Mouse (Mus musculus) testis, postnatal 14 days (tissue): ENCODE data around the gene Aldh6a1.

Source experiments
- DNase-seq: peaks from one replicate; pipeline ENCODE4 v3.0.0; 2021; ENCODE audit warnings: low spot score

Aldh6a1 gene

DNA sequence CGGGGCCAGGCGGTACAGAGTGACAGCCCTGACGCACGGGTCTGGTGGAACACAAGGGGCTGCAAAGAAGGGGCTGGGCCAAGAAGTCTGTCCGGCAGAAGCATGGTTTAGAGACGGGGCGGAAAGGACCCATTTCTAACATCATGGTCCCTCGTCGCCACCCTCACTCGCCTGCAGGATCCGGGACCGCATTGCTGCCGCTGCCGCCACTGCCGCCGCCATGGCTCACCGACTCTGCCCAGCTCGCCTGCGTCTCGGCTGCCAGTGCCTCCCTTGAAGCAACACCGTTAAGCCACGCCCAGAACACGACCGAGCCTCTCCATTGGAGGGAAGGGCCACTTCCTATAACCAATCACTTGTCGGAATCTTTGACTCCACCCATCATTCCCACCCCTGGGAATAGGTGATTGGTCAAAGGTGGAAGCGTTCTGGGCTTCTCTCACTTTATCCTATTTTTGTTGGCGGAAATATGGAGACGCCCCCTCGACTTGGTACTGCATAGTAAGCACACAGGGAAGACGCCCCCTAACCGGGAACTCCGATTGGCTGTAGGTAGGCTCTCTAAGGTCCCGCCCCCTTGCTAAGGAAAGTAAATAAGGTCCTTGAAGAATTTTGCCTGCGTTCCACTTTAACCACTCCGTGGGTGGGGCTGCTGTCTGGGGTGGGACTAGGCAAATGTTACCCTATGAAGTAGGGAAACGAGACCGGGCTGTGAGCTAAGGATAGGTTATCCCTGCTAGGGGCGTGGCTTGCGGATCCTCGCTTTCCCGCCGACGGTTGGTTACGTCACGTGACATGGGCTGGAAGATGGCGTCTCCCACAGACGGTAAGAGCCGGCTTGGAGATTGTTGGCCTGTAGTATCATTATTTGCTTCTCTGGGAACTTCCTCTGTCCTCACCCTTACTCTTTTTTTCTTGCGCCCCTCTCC is at the start of gene Aldh6a1, which contains the start of gene Lin52:
Aldh6a1 (minus strand) TSS at position 287 of the 929 bp plus-strand sequence.
Lin52 (plus strand) TSS at position 705 of the 929 bp plus-strand sequence.
- peak; percentile 99 for DNase-seq

DNA sequence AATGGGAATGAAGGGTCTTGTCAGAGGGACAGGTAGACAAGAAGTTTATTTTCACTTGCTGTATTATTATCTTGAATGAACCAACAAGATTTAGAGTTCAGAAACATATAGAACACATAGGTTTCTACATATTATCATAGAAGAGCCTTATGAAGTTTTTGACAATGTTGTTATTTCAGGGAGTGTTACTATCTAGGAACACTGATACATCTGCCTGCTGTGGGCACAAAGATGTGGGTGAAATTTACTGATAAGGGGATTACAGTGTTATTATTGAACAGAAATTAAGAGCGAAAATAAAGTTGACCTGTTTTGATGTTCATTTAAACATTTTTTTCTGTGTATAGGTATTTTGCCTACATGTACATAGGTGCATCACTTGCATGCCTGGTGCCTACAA is 46.0 kb upstream of the Aldh6a1 start:
- DNase-seq: no peak

DNA sequence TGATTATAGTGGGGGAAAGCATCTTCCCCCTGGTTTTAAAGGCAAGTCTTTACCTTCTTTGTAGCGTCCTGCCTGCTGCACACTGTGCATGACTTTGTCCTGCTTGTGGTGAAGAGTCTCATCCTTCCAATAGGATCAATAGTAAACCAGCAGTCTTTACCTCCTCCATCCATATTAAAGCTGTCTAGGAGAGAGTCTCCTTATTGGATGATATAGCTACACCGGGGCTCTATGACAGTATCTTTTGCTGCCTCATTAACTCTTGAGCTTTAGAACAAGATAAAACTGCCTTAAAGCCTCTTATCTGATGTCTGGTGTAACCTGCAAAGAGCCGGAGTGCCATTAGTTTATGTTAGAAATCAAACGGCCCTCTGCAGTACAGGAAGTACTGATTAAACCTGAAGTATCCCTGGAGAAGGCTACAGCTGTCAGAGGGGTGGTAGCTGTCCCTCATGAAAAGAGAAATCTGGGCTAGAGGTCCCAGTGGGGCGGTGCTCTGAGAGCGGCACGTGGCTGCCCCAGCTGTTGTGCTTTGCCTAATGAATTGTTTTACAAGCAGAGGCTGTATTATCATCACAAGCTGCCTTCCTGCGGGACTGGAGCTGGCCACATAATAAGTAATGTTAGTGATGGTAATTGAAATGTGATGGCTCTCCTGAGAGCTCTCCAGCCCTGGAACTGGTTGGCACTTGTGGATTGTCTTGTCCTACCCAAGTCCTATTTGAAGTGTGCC is 36.7 kb upstream of the Aldh6a1 start:
- DNase-seq: no peak

DNA sequence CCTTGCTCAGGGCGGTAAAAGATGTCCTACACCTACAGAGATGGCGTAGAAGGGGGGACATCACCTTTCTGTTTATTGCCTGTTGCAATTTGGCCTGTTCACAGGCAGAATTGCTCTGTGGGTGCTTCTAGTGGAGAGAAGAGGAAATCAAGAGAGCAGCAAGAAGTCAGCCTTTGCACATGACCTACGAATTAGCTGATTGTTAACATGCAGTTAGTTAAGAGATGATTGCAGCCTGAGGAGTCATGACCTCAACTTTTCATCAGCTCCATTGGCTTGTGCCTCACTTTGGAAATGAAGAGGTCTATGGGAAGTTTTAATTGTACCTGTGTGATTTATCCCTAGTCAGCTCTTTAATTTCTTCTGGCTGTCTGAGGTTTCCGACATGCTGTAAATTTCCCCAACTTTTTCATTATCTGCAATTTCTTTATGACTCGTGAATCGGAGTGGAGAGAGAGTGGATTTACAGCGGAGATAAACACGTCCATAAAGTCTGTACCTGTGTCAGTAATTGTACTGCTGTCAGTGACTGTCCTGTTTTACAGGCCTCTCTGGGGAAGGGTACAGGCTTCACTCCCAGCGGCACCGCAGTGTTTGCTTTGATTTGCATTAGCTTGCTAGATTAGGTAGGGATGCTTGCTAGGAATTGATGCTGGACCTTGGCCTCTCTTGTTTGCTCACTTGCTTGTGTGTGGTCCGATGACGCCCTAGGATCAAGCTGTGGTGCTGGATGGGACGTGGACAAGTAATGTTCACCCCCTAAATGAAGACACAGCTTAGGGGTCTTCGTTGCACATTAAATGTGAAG is 32.2 kb upstream of the Aldh6a1 start:
- DNase-seq: no peak

DNA sequence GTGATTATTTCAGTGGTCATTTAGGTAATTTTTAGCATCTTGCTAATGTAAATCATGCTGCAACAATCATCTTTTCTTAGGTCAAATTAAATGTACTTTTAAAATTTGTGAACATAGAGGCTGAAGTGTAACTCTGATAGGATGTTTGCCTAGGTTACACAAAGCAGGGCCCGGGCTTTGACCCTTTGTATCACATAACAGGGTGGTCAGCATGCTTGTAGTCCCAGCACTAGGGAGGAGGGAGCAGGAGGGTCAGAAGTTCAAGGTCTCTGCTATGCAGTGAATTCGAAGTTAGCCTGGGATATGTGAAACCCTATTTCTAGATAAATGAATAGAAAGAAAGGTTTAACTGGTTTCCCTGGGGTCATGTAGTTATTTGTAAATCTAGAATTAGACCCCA is 30.4 kb upstream of the Aldh6a1 start:
- no peak for DNase-seq

DNA sequence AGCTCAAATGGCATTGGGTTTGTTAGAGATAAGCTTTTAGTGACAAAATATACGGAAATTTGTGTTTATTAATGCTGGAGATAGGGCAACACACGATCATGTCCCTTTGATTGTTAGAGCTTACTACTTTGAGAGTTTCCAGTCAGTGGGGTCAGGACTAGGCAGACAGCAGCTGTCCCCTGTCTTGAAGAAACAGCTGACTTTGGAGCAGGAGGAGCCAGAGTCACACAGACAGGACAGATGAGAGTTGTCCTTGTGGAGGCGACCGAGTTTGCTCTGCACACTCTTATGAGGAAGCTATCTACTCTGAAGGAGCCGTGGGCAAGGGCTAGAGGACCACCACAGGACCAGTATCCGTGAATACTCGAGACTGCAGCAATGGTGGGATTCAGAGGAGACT is 28.1 kb upstream of the Aldh6a1 start:
- DNase-seq: no peak

DNA sequence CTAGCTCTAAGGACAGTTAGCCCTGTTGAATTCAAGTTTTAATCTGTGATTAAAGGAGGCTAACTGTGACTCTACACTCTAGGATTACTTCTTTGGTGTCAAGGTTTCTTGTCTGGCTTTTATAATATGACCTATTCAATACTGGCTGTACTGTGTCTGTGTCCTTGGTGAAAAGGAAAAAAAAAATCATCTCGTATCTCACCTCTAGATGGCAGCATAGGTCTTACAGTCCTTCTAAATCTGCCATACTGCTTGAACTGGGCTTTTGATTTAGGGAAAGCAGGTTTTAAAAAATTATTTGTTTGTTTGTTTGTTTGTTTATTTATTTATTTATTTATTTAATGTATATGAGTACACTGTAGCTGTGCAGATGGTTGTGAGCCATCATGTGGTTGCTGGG is 17.9 kb upstream of the Aldh6a1 start:
- no peak for DNase-seq

DNA sequence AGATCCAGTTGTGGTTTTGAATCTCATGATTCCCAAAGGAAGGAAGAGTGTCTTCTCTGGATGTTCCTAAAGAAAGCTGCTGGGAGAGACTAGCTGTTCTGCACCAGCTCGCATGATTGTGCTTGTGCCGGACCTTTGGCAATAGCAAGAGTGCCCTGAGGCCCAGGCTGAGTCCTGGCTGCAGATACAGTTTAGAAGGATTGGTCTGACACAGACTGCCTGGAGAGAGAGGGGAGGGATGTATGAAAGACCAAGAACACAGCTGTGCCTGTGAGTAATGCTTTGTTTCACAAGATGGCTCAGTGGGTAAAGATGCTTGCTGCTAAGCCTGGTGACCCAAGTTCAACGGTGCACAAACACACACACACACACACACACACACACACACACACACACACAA is 12.1 kb upstream of the Aldh6a1 start:
- no peak for DNase-seq

DNA sequence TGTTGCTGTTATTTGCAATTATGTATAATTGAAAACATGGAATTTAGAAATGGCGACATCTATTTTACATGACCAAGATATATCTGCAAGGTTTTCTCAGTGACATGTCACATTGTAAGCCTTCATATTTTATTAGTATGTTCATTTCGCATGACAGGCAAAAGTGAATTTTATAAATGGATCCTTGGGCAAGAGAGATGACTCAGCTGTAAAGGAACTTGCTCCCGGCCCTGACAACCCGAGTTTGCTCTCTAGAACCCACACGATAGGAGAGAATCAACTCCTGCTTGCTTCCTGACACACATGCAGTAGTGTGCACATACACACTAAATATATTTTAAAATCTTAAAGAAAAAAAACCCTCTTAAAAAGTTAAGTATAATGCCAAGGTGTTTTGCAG is 10.6 kb upstream of the Aldh6a1 start:
- no peak for DNase-seq

DNA sequence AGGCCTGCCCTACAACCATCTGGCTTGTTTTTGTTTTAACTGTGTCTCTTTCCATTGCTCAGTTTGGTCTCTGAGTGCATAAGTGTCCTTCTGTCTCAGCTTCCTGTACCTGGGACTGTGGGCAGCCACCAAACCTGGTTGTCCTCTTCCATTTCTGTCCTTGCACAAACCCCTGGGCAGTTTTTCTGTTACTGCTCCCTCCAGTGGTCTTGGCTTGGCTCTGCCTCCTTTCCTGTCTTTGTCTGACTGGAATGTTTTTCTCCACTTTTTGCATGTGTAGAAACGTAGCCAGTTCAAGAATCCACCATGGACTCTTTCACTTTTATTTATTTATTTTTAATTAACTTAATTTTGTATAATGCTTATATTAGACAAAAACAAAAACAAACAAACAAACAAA is 9.0 kb upstream of the Aldh6a1 start:
- no peak for DNase-seq

DNA sequence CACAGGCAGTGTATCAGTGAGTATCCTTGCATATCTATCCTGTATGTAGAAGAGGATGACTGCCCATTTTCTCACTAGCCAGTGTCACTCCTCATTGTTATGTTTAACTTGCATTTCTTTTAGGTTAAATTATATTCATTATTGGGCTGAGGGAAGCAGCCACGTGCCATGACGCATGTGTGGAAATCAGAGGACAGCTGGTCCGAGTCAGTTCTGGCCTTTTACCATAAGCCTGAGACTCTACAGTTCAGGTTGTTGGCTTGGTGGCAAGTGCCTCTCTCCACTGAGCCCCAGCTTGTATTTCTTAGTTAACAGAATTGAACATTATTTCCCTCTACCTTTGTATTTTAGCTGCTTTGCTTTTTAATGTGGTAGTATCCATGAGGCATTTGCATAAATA is 6.1 kb upstream of the Aldh6a1 start:
- DNase-seq: no peak

DNA sequence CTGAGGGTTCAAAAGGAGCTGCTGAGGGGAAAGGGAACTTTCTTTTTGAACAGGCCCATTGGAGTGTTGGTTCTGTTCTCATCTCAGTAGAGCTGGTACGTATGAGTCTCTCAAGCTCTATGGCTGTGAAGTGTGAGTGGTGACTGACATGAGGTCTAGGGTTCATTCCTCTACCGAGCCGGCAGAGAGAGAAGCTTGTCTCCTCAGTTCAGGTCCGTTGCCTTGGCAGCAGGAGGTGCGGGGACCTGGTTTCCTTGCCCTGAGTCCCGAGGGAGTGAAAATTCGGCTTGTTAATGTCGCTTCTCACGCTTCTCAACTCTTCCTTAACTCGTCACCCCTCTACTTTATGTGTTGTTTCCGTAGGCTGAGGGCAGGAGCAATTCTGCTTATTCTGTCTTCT is 997 bp upstream of the Aldh6a1 start:
- peak; percentile 57 for DNase-seq

DNA sequence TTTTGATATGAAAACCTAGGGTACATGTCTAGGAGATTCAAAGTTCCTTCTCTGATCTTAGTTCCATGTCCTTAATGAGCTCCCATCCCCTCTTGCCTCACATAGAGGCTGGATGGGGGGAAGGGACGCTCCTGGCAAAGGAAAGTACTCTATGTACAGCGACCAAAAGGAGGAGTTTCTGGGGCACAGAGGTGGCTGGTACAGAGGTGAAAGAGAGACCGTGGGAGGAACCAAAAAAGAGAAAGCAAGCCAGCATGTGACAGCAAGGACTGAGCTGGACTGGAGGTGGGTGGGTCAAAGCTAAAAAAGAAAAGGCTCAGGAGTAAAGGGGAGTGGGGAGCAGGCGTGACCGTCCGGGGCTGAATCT is 470 bp downstream of the Aldh6a1 start:
- no peak for DNase-seq

DNA sequence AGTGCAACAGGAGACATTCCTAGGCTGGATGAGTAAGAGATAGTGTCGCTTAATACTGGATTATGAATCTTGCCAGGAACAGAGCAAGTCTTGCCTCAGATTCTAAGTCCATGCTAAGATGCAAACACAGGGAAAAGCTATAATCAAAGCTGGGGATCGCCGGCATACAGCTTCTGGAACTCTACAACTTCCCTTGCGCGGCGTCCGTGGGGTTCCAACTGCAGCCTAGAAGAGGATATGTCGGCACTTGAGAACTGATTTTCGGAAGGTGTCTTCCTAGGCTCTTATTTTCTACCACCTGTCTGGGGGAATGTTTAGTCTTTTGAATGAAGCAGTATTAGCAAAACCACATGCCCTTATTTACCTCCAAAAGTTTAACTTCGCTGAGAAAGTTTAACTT is 917 bp downstream of the Aldh6a1 start:
- DNase-seq: no peak

DNA sequence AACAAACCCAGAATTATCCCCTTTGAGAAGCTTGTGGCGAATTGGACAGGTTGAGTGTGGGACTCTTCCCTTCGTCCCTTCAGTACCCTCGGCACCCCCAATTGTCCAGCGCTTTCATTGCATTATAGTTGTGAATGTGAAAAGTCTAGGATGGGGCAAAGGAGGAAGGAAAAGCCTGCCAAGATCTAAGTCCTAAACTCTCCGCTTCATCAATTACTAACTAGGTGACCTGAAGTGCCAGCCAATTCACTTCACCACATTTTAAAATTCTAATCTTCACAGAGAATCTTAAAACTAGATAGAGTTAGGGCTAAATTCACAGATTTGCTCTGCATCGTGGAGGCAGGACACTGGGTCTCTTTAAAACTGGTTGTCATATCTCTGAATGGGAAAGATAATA is 2.6 kb downstream of the Aldh6a1 start:
- DNase-seq: no peak

DNA sequence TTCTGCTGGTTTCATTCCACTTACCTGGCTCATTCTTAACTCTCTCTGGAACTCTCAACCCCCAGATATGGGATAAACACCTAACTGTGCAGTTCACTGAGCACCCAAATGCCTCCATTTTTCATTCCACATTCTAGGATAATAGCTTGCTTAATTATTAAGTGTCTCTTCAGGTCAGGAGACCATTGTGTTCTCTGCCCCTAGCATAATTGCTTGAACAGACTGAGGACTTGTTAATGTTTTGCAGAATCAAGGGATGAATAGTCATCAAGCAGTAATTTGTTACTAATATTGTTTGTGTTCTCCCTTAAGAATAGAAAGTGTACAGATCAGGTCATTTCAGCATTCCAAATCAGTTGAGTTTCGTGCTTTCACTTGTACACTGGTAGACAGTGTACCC is 3.4 kb downstream of the Aldh6a1 start:
- DNase-seq: no peak

DNA sequence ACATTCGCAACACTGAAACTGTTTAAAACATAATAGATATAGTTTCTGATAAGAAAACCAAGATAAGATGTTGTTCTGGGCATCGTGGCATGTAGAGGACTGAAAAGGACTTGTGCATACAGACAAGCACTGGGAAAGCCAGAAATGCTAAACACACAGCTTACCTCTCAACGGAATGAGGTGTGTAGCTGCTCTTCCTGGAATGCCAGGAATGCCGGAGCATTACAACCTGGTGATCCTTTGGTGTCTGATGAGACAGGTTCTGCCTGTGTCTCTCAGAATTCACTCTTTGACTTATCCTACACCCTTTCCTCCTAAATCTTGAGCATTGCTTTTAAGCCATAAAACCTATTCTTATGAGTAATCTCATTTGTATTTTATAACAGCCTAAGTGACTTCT is 8.3 kb downstream of the Aldh6a1 start:
- DNase-seq: no peak

DNA sequence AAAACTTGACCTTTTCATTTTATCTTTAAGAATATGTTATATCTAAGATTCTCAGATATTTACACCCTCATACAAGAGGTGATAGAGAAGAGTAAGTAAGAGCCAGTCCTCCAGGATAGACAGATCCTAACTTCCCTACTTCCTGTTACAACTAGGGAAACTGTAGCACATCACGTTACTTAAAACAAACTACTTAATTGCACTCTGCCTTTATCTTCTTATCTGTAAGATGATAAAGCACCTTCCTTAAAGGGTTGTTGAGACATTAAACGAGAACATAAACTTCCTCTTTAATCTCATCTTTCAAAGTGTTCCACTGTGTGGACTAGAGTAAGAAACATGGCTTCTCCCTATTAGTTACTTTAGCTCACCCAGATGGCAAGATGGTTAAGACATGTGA is 12.1 kb downstream of the Aldh6a1 start:
- no peak for DNase-seq

DNA sequence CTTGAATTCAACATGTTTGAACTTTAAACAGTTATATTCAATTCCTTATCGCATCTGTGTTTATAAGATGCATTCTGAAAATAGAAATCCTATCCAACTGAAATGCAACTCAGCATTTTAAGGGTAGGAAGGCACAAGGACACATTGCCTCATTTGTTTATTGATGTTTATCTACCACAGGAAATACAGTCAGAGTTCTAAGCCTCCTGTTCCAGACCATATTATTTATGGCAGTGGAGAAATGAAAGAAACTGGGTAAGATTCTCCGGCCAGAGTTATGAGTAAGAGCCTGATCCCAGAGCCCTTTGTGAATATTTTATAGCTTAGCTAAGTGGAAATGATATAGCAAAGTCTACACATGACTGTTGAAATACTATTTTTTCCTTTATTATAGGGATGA is 21.0 kb downstream of the Aldh6a1 start:
- no peak for DNase-seq

DNA sequence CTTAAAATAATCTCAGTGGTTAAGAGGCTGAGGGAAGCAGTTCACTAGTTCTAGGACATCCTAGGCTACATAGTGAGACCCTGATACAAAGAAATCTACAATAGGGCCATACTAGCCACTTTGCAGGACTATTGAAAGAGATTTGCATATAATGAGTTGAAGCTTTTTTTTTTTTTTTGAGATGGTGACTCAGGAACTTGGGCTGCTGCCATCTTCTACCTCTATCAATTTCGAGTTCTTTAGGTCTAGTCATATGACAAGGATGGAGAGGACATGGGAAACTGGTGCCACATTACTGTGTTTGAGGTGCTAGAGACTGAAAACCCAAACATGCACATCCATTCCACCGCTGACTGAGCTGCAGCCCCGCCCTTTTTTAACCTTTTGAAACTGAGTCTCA is 26.8 kb downstream of the Aldh6a1 start:
- DNase-seq: no peak

DNA sequence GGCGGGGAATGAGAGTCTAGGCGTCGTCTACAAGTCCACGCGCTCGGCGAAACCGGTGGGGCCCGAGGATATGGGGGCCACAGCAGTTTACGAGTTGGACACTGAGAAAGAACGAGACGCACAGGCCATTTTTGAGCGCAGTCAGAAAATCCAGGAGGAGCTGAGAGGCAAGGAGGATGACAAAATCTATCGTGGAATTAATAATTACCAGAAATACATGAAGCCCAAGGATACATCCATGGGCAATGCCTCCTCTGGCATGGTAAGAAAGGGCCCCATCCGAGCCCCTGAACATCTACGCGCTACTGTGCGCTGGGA is 33.2 kb downstream of the Aldh6a1 start:
- DNase-seq: no peak

DNA sequence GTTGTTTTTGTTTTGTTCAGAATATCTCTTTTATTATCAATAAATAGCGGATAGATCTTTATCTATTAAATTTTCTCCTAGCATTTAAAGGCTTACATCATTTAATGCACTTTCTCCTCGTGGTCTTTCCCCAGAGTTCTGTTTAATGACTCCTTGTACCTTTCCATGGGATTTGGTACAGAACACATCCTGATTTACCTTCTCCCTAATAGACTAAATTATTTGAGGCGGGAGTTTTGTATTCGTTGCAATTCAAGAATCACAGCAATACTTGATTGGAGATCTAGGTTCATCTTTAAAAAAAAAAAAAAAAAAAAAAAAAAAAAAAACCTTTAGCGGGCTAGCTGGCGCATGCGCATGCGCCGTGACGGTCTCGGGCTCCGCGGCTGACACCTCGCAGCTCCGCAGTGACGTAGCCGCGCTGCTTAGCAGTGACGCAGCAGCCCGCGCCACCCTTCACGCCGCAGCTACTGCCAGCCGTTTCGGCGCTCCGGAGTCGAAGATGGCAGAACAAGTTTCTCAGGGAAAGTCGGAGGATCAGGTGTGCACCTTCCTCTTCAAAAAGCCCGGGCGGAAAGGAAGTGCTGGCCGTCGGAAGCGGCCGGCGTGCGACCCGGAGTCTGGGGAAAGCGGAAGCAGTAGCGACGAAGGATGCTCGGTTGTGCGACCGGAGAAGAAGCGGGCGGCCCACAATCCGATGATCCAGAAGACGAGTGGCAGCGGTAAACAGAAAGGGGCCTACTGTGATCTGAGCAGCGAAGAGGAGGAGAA is 33.8 kb downstream of the Aldh6a1 start, which contains the start of gene Rnf113a2:
Rnf113a2 (plus strand) TSS at position 363 of the 771 bp plus-strand sequence.
- DNase-seq: peak; percentile 89
